In the genomic region with DNA sequence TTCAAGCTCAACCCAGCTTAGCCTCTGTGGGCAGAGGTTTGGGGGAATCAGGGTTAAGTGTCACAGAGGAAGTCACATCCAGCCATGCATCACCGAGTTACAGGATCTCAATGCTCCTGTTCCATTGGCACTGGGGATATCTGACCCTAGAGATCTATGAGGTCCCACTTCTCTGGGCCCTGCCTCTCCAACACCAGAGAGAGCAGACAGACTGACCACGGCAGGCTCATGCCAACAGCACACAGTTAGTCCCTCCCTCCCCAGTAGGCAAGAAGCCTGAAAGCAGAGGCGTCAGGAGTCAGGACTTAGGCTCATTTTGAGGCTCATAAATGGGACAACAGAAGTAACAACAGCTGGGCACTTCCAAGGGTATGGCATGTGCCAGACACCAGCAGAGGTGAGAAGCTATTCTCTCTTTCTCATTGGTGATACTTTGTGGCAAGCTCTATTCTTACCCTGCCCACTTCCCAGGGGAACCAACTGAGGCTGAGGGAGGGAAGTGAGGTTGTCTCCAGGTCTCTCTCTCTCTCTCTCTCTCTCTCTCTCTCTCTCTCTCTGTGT, we compare ENCODE assay signal across 10 mouse cellular contexts. TPM values are rescaled to one million over a fixed set of nuclear protein-coding genes. Genes with fewer than 3 reads are reported as not detected.
A peak's percentile ranks its signal among the peaks of the same experiment; 100 is the strongest.
DNase-seq lines count a peak whose midpoint lies in the region; ATAC-seq and TF ChIP-seq lines count a peak whose summit lies in the region.
"Had no signal": no experiment of that assay in that cellular context is flagged by ENCODE, and none has a peak within 500 bp of the region (broad histone marks: within the 10 kb centered on the region; RNA-seq: fewer than 3 reads in every experiment).

No protein-coding gene starts in this region.

- TF ChIP-seq EP300 in heart, adult 2 months (IDR thresholded peaks at IDR 0.05; ENCODE audit: insufficient read depth, low read depth, low read length): no peak

- WGBS in heart, adult 2 months: 24% methylated on average over 3 of the region's 3 CpGs
- 45% methylated on average over 3 of the region's 3 CpGs for WGBS in forebrain, embryonic 14.5 days
- 23% methylated on average over 3 of the region's 3 CpGs for WGBS in liver, embryonic 13.5 days (ENCODE audit: insufficient replicate concordance)

- peak overlapping the region; percentile 73 for H3K27ac ChIP-seq in heart, adult 2 months
- H3K27ac ChIP-seq in forebrain, embryonic 14.5 days (ENCODE audit: low read depth, low read length): peak overlapping the region; percentile 66
- peak overlapping the region; percentile 31; the same call in 1 of the 2 replicates for H3K27ac ChIP-seq in liver, embryonic 13.5 days

- no peak for TF ChIP-seq POLR2A in heart, adult 2 months (IDR thresholded peaks at IDR 0.05; ENCODE audit: insufficient read depth, low read depth, low read length)

- peaks cover 71% of the 10 kb centered on the region for H3K79me3 ChIP-seq in C2C12 (ENCODE audit: low read depth)

- ATAC-seq in forebrain, embryonic 14.5 days: no peak; the same call in 1 of the 2 replicates
- ATAC-seq in liver, embryonic 13.5 days (ENCODE audit: low read depth): no peak

- peaks cover 3% of the 10 kb centered on the region for H3K36me3 ChIP-seq in heart, adult 2 months (ENCODE audit: control insufficient read depth, insufficient read depth, low read length)
- peaks cover 9% of the 10 kb centered on the region for H3K36me3 ChIP-seq in C2C12 (ENCODE audit: control insufficient read depth, insufficient read depth)
- H3K36me3 ChIP-seq in forebrain, embryonic 14.5 days (ENCODE audit: control insufficient read depth, insufficient read depth, low read length): peaks cover 14% of the 10 kb centered on the region; the same call in 1 of the 2 replicates
- no peaks in the 10 kb centered on the region for H3K36me3 ChIP-seq in liver, embryonic 13.5 days

- peak in 1 of 2 experiments; percentile 53 for DNase-seq in heart, adult 2 months
- DNase-seq in heart, postnatal 10 days: no peak
- peak; percentile 48 for DNase-seq in forebrain, embryonic 14.5 days (ENCODE audit: low spot score)
- DNase-seq in liver, embryonic 13.5 days: no peak
- no peak for DNase-seq in urinary bladder, postnatal 4 days (ENCODE audit: low spot score in 2 of 2)
- DNase-seq in B cell, adult 2 months: no peak
- no peak for DNase-seq in right cerebral cortex, postnatal 10 days (ENCODE audit: low spot score in 2 of 2)
- DNase-seq: embryo, embryonic 11 days had no signal

- peak overlapping the region; percentile 38 for H3ac ChIP-seq in C2C12 (ENCODE audit: control insufficient read depth, insufficient read length, low read depth)

- H3K4me1 ChIP-seq in heart, adult 2 months (ENCODE audit: control insufficient read depth, insufficient read depth, low read length): peaks cover 70% of the 10 kb centered on the region
- H3K4me1 ChIP-seq in forebrain, embryonic 14.5 days (ENCODE audit: control insufficient read depth, insufficient read depth, low read length): peaks cover 56% of the 10 kb centered on the region
- H3K4me1 ChIP-seq in liver, embryonic 13.5 days (replicated peaks): peaks cover 85% of the 10 kb centered on the region

- no peaks in the 10 kb centered on the region for H3K9me3 ChIP-seq in forebrain, embryonic 14.5 days (replicated peaks; ENCODE audit: control insufficient read depth, low read length)
- H3K9me3 ChIP-seq in liver, embryonic 13.5 days (replicated peaks): no peaks in the 10 kb centered on the region

- H3K4me3 ChIP-seq in heart, adult 2 months: no peak overlapping the region
- H3K4me3 ChIP-seq in C2C12 (ENCODE audit: insufficient read depth, poor library complexity, severe bottlenecking): no peak overlapping the region
- H3K4me3 ChIP-seq in forebrain, embryonic 14.5 days (ENCODE audit: low read depth, low read length): no peak overlapping the region
- no peak overlapping the region for H3K4me3 ChIP-seq in liver, embryonic 13.5 days (replicated peaks)

- H3K79me2 ChIP-seq in heart, adult 2 months (replicated peaks; ENCODE audit: control insufficient read depth, insufficient read depth, low read length): peaks cover 4% of the 10 kb centered on the region
- H3K79me2 ChIP-seq in C2C12 (ENCODE audit: control insufficient read depth, insufficient read depth): peaks cover 100% of the 10 kb centered on the region

- no peak overlapping the region for H3K4me2 ChIP-seq in forebrain, embryonic 14.5 days (ENCODE audit: low read length)
- no peak overlapping the region for H3K4me2 ChIP-seq in liver, embryonic 13.5 days

- no peaks in the 10 kb centered on the region for H3K27me3 ChIP-seq in heart, adult 2 months (ENCODE audit: control insufficient read depth, insufficient read depth, low read length)
- H3K27me3 ChIP-seq in C2C12 (ENCODE audit: control insufficient read depth, insufficient read depth, insufficient read length): no peaks in the 10 kb centered on the region
- no peaks in the 10 kb centered on the region for H3K27me3 ChIP-seq in forebrain, embryonic 14.5 days (replicated peaks; ENCODE audit: control insufficient read depth, insufficient read depth, low read length)
- H3K27me3 ChIP-seq in liver, embryonic 13.5 days: no peaks in the 10 kb centered on the region

- no peak for TF ChIP-seq CTCF in heart, adult 2 months (IDR thresholded peaks at IDR 0.05)
- no peak for TF ChIP-seq CTCF in C2C12 (IDR thresholded peaks at IDR 0.05; ENCODE audit: control insufficient read depth, insufficient read depth, insufficient read length)

- intact Hi-C loops in heart, adult 2 months (cut with DNase I): no loop called here
- intact Hi-C loops in heart, postnatal 10 days (cut with DNase I): loop anchor here (10.0 kb wide), 1 partner anchor 345 kb away; no protein-coding TSS in a partner anchor

- H3K9ac ChIP-seq in heart, adult 2 months (ENCODE audit: low read depth, low read length): peak overlapping the region; percentile 9; the same call in 1 of the 2 replicates
- peak overlapping the region; percentile 32; the same call in 1 of the 2 replicates for H3K9ac ChIP-seq in forebrain, embryonic 14.5 days (ENCODE audit: low read length)
- H3K9ac ChIP-seq in liver, embryonic 13.5 days: no peak overlapping the region

TF ChIP-seq in C2C12, 6 proteins besides CTCF, POLR2A, EP300 and RAD21:
- TF ChIP-seq CEBPB (IDR thresholded peaks at IDR 0.05; ENCODE audit: low read depth) (no peak), USF1 (IDR thresholded peaks at IDR 0.05; ENCODE audit: low read depth) (no peak), MYOG (IDR thresholded peaks at IDR 0.05; ENCODE audit: control insufficient read depth, extremely low read depth, insufficient read length) (no peak), MAX (IDR thresholded peaks at IDR 0.05) (no peak), FOSL1 (IDR thresholded peaks at IDR 0.05; ENCODE audit: insufficient read depth, low read length, poor library complexity, severe bottlenecking) (no peak), MYOD1 (IDR thresholded peaks at IDR 0.05; ENCODE audit: control insufficient read depth, insufficient read length, low read depth) (no peak)

RNA-seq across cellular contexts. Expression of a gene that starts 9.2 kb away (rescaled TPM):
- 10 to 100 TPM; 10.0 to 11.7 TPM for total RNA-seq in heart, adult 2 months (2021)
- polyA plus RNA-seq in heart, adult 2 months (2012; rRNA removed): 4.8 and 6.6 TPM in 2 replicates
- 10 to 100 TPM; 33.3 to 34.6 TPM for total RNA-seq in heart, postnatal 10 days (2021)
- polyA plus RNA-seq in C2C12 (2012; fragmentation: generic; extraction: Trizol): 13.9 TPM
- polyA plus RNA-seq in forebrain, embryonic 14.5 days (2014; fragmentation: Nextera tagmentation; extraction: Ambion mirVana): 5.9 and 8.1 TPM in 2 replicates
- 1.7 and 1.8 TPM in 2 replicates for polyA plus RNA-seq in liver, embryonic 13.5 days (2015; fragmentation: Nextera tagmentation; extraction: Ambion mirVana)

RNA-seq across cellular contexts. Expression of a gene that starts 17.0 kb away (rescaled TPM):
- not detected for total RNA-seq in heart, adult 2 months (2021)
- polyA plus RNA-seq in heart, adult 2 months (2012; rRNA removed): not detected in 2 replicates
- not detected for total RNA-seq in heart, postnatal 10 days (2021)
- polyA plus RNA-seq in C2C12 (2012; fragmentation: generic; extraction: Trizol): not detected
- polyA plus RNA-seq in forebrain, embryonic 14.5 days (2014; fragmentation: Nextera tagmentation; extraction: Ambion mirVana): not detected in 2 replicates
- not detected in 2 replicates for polyA plus RNA-seq in liver, embryonic 13.5 days (2015; fragmentation: Nextera tagmentation; extraction: Ambion mirVana)
- polyA plus RNA-seq: lung, adult 2 months had no signal
